Mouse (Mus musculus) stomach, postnatal 0 days (tissue): ENCODE data around the gene Arpc1a. TPM values are rescaled to one million over a fixed set of nuclear protein-coding genes. Genes with fewer than 3 reads are reported as not detected.
"Not testable (repeated sequence)": the region's sequence is repeated elsewhere in the genome, so short reads cannot be mapped to it uniquely, and the experiment has no call there.

Source experiments
- ATAC-seq: fragments of 200-750 bp; cut with Nextera tagmentation; 2 replicates; pipeline ENCODE4 v1.8.0; 2017; ENCODE audit not compliant: low FRiP score, low TSS enrichment
- DNase-seq: peaks from one replicate; pipeline ENCODE4 v3.0.0-alpha.2; 2016; ENCODE audit warnings: low spot score
- H3K27ac ChIP-seq: fragments of 300-500 bp; sonication (generic); replicated peaks from 2 replicates; pipeline ENCODE4 v1.5.1; 2014; ENCODE audit warnings: mild to moderate bottlenecking, control low read depth
- H3K27me3 ChIP-seq: fragments of 300-500 bp; sonication (generic); 2 replicates; pipeline ENCODE4 v1.6.1; 2014; ENCODE audit warnings: low read length; ENCODE audit not compliant: control insufficient read depth, insufficient read depth
- H3K36me3 ChIP-seq: fragments of 300-500 bp; sonication (generic); 2 replicates; pipeline ENCODE4 v1.6.1; 2014; ENCODE audit warnings: low read length, mixed read lengths; ENCODE audit not compliant: control insufficient read depth, insufficient read depth
- H3K4me1 ChIP-seq: fragments of 300-500 bp; sonication (generic); replicated peaks from 2 replicates; pipeline ENCODE4 v1.6.1; 2014; ENCODE audit warnings: antibody characterized with exemption; ENCODE audit not compliant: control insufficient read depth, insufficient read depth
- H3K4me2 ChIP-seq: fragments of 300-500 bp; sonication (generic); replicated peaks from 2 replicates; pipeline ENCODE4 v1.6.1; 2014; ENCODE audit warnings: low read depth, mild to moderate bottlenecking, control low read depth, moderate library complexity
- H3K4me3 ChIP-seq: fragments of 300-500 bp; sonication (generic); 2 replicates; pipeline ENCODE4 v1.5.1; 2014; ENCODE audit warnings: low read depth, low read length, control low read depth
- H3K9ac ChIP-seq: fragments of 300-500 bp; sonication (generic); 2 replicates; pipeline ENCODE4 v1.6.1; 2014; ENCODE audit warnings: mild to moderate bottlenecking, low read length, control low read depth, mixed read lengths
- H3K9me3 ChIP-seq: fragments of 300-500 bp; sonication (generic); 2 replicates; pipeline ENCODE4 v1.6.1; 2016; ENCODE audit warnings: low read length; ENCODE audit not compliant: control insufficient read depth
- CTCF ChIP-seq: IDR thresholded peaks from 2 replicates; pipeline ENCODE4 v1.5.1; 2016; ENCODE audit warnings: antibody characterized with exemption, low read depth, mild to moderate bottlenecking, moderate library complexity
- EP300 ChIP-seq: optimal IDR thresholded peaks from 2 replicates; pipeline ENCODE3; 2016; ENCODE audit warnings: antibody characterized with exemption
- WGBS: fragments of 180-500 bp; shearing (Covaris S2); extraction: QIAGEN DNeasy Blood & Tissue Kit; methylation state at CpG from one replicate; pipeline ENCODE4 v1.1.7; 2014; 5-methylcytosine and 5-hydroxymethylcytosine counted together
- polyA plus RNA-seq: library from polyadenylated mRNA; unstranded; fragments of >200 nt; fragmentation: Nextera tagmentation; extraction: Ambion mirVana; gene quantifications from 2 replicates; pipeline ENCODE4 v1.2.1, GENCODE M21; 2015

Gene Arpc1a
- polyA plus RNA-seq, 1 experiment from 2014 or later, result 145 TPM

DNA sequence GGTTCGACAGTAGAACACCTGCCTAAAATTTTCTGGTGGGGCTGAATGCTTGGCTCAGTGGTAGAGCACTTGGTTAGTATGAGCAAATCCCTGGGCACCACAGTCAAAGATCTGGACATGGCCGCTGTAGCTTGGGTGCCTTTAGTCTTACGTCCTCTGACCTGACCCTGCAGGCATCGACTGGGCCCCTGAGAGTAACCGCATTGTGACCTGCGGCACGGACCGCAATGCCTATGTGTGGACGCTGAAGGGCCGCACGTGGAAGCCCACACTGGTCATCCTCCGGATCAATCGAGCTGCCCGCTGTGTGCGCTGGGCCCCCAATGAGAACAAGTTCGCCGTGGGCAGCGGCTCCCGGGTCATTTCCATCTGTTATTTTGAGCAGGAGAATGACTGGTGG lies 39.8 kb downstream of the Arpc1a start:
- no peak overlapping the region for H3K9ac ChIP-seq
- H3K4me2 ChIP-seq, result no peak overlapping the region
- no peaks in the 10 kb centered on the region for H3K9me3 ChIP-seq
- no peak overlapping the region for H3K27ac ChIP-seq
- ATAC-seq, result no peak
- DNase-seq, result no peak
- no peaks in the 10 kb centered on the region for H3K4me1 ChIP-seq
- H3K36me3 ChIP-seq, result peaks cover 26% of the 10 kb centered on the region
- TF ChIP-seq CTCF (no peak), EP300 (no peak)
- no peaks in the 10 kb centered on the region for H3K27me3 ChIP-seq
- H3K4me3 ChIP-seq, result no peak overlapping the region
- WGBS, result 92% methylated on average over 19 of the region's 19 CpGs

DNA sequence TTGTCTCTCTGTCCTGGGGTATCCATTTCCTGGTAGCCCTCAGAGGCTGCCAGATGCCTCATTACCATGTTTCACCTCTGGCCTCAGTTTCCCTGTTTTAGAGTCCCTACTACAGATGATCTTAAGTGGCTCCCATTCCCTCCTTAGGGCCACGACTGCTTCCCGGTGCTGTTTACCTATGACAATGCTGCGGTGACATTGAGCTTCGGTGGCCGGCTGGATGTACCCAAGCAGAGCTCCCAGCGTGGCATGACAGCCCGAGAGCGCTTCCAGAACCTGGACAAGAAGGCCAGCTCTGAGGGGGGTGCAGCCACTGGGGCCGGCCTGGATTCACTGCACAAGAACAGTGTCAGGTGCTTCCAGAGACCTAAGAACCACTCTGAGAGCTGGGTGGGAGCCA lies 43.0 kb downstream of the Arpc1a start:
- WGBS, result 90% methylated on average over 9 of the region's 9 CpGs
- Histone ChIP-seq H3K4me1 (no peaks in the 10 kb centered on the region), H3K4me2 (no peak overlapping the region), H3K4me3 (no peak overlapping the region), H3K27ac (no peak overlapping the region), H3K9ac (no peak overlapping the region), H3K36me3 (peaks cover 40% of the 10 kb centered on the region), H3K9me3 (no peaks in the 10 kb centered on the region), H3K27me3 (no peaks in the 10 kb centered on the region)
- DNase-seq, result no peak
- TF ChIP-seq CTCF (no peak), EP300 (no peak)
- no peak for ATAC-seq

DNA sequence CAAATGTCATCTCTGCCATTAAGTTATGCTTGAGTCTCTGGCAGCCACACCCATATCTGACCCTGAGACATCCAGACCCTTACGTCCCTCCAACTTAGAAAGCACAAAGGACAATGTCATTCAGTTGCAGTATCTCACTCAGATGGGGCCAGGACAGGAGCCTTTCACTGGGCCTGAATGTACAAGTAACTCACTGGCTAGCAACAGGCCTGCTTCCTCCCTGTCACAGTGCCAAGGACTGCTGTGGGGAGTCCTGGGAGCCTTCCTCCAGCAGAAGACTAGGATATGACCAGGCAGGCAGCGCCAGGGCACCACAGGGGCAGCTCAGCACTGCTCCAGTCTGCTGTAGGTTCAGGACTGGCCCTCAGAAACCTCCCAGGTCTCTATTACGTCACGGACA lies 45.5 kb downstream of the Arpc1a start:
- H3K27me3 ChIP-seq, result no peaks in the 10 kb centered on the region
- H3K4me3 ChIP-seq, result no peak overlapping the region
- H3K9ac ChIP-seq, result no peak overlapping the region
- 91% methylated on average over 4 of the region's 4 CpGs for whole genome bisulfite sequencing
- DNase-seq (no peak), ATAC-seq (no peak)
- TF ChIP-seq EP300, result no peak
- TF ChIP-seq CTCF, result no peak
- peaks cover 51% of the 10 kb centered on the region for H3K36me3 ChIP-seq
- no peaks in the 10 kb centered on the region for H3K4me1 ChIP-seq
- H3K4me2 ChIP-seq, result no peak overlapping the region
- H3K9me3 ChIP-seq, result no peaks in the 10 kb centered on the region
- H3K27ac ChIP-seq, result no peak overlapping the region

DNA sequence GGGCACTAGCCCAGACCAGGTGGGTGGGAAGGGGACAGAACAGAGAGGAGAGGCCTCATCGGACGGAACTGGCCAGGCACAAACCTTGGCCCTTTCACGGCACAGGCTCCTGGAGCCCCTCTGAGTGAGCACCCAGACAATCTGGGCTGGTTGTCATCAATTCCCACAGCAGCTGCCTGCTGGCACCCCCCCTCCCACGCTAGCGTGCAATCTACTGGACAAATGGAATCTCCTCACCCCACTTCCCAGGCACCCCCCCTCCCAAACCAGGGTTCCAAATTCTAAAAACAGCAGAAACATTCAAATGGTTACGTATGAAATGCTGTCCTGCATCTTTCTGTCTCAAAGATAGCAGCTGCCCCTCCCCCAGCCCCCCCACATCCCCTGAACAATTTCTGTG lies 46.1 kb downstream of the Arpc1a start:
- H3K36me3 ChIP-seq, result peaks cover 56% of the 10 kb centered on the region
- not testable (repeated sequence) for H3K27me3 ChIP-seq, H3K9me3 ChIP-seq, H3K9ac ChIP-seq, H3K4me2 ChIP-seq, H3K27ac ChIP-seq, H3K4me1 ChIP-seq, DNase-seq, H3K4me3 ChIP-seq, ATAC-seq
- WGBS, result 76% methylated on average over 6 of the region's 6 CpGs

DNA sequence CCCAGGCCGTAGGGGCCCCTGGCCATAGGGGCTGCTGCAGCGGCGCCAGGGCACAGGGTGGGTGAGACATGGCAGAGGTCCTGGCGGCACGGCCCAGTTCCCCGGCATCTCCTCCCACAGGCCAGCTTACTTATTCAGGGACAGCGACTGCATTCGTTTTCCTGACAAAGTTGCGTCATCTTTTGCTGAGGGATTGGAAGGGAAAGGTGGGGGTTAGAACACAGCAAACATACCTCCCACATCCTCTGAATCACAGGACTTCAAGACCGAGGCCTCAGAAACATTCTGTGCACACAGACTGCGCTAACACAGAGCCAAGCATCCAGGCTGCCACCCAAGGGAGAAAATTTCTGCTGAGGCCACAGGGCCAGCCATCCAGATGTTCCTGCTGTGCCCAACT lies 46.6 kb downstream of the Arpc1a start:
- Histone ChIP-seq H3K27ac (no peak overlapping the region), H3K36me3 (peaks cover 58% of the 10 kb centered on the region)
- no peak for TF ChIP-seq CTCF
- no peak for TF ChIP-seq EP300

DNA sequence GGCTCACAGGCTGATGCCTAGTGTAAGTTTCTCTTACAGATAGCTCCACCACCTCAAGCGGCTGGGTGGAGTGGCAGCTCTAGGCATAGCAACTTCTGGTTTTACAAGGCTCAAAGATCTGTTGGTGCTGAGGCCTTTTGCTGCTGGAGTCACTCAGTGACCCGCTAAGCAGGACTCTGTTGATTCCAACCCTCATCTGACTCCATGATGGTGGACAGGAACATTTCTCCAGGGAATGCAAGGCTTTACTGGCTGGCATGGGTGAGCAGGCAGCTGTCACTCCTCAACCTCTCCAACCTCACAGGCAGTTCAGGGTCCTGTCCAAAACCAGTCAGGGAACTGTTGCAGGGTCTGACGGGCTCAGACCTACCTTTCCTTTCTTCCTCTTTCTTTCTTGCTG lies 47.4 kb downstream of the Arpc1a start:
- H3K4me3 ChIP-seq, result no peak overlapping the region
- peaks cover 60% of the 10 kb centered on the region for H3K36me3 ChIP-seq

More for the DNA sequence above, 46.6 kb downstream of the Arpc1a start:
- WGBS, result 77% methylated on average over 11 of the region's 11 CpGs
- Histone ChIP-seq H3K4me3 (no peak overlapping the region), H3K27me3 (no peaks in the 10 kb centered on the region), H3K4me1 (no peaks in the 10 kb centered on the region), H3K4me2 (no peak overlapping the region), H3K9me3 (no peaks in the 10 kb centered on the region), H3K9ac (no peak overlapping the region)
- ATAC-seq (no peak), DNase-seq (no peak)

More for the DNA sequence above, 47.4 kb downstream of the Arpc1a start:
- no peak overlapping the region for H3K4me2 ChIP-seq
- H3K9ac ChIP-seq, result no peak overlapping the region
- no peak overlapping the region for H3K27ac ChIP-seq
- no peak for ATAC-seq
- TF ChIP-seq EP300, result no peak
- no peak for TF ChIP-seq CTCF
- 77% methylated on average over 3 of the region's 3 CpGs for WGBS
- H3K27me3 ChIP-seq, result no peaks in the 10 kb centered on the region
- no peaks in the 10 kb centered on the region for H3K4me1 ChIP-seq
- no peaks in the 10 kb centered on the region for H3K9me3 ChIP-seq
- DNase-seq, result no peak
